Mouse (Mus musculus): ENCODE measurements around the gene Smyd3.
A peak's percentile ranks its signal among the peaks of the same experiment; 100 is the strongest.
"Not testable (repeated sequence)": the region's sequence is repeated elsewhere in the genome, so short reads cannot be mapped to it uniquely, and the experiment has no call there.

Smyd3 gene

GRCm38 (mm10) chr1:179212295-179212694 lies 305.5 kb downstream of the Smyd3 start:
- DNase-seq = no peak

DNA sequence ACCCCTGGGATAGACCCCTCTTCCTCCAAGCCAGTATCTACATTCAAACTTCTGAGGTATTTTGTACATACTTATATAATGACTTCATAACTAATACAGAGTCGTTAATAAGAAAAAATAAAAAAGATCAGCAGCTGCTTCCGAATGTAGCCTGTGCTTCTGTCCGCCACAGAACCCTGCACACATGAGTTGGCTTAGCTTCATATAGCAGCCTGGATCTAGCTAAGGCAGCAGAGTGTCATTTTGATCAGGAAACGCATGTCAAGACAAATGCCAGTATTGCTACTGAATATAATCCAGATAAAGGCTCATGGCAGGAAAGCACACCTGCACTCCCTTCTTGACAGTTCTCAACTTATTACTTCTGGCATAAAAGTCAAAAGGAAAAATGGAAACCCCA lies 306.5 kb downstream of the Smyd3 start:
- DNase-seq = no peak

- DNase-seq = no peak
Observed at GRCm38 (mm10) chr1:179207846-179208595, 309.8 kb downstream of the Smyd3 start.

DNA sequence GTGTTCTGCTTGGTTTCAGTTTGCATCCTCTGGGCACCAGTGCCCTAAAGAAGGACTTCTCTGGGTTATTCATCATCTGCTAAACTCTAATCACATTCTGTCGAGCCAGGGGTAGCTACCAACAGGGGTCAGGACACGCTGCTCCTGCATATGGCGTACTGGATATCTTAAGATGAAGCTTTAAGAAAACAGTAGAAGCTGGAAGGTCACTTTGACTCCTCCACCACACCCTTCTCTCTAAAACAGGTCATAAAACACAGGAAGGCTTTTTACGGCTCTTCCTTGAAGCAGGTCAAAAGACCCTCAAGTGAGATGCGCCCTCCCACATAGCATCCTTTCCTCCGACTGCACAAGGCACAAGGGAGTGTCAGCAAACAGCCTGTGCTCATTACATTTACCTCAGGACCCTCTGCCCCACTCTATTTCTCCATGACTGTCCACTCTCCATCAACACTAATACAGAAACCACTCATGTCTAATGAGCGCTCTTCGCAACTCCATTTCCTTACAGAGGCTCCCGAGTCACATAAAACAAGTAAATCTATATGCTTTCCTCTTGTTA lies 310.6 kb downstream of the Smyd3 start:
- DNase-seq = no peak

GRCm38 (mm10) chr1:179198517-179199200 lies 319.2 kb downstream of the Smyd3 start:
- no peak for DNase-seq

- no peak for DNase-seq
Observed at GRCm38 (mm10) chr1:179197821-179198516, 319.9 kb downstream of the Smyd3 start.

- no peak for DNase-seq
Observed at GRCm38 (mm10) chr1:179197156-179197555, 320.7 kb downstream of the Smyd3 start.

DNA sequence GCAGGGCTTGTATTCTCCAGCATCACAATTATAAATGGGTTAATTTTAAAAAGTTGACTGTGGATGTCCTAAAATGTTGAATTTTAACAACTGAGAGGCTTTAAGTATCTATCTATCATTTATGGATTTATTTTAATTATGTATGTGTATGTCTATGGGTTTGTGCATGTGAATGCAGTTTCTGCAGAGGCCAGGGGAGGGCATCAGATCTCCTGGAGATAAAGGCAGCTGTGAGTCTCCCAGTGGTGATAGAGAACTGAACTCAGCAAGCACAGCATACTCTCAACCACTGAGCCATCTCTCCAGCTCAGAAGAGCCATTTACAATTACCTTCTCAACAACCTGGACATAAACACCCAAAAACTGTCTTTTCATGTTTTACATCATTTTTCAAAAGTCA lies 321.4 kb downstream of the Smyd3 start:
- DNase-seq = no peak

DNA sequence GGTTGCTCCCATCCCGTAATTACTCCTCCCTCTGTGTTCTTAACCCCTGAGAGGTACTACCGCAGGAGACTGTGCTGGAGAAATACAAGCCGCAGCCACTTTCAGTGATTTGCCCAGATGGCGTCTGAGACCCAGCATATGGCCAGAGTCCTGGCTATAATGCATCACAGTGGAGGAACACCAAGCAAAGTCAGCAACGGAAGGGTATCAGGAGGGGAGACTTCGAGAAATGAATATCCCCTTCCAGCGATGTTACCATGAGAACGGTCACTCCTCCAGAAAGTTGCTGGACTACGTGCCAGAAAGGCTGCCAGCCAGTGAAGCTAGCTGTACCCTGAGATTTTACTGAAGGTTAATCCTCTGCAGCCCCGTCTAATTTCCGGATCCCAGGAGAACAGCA lies 325.1 kb downstream of the Smyd3 start:
- peak; percentile 23 for DNase-seq

- DNase-seq = no peak
Observed at GRCm38 (mm10) chr1:179190837-179191236, 327.0 kb downstream of the Smyd3 start.

DNA sequence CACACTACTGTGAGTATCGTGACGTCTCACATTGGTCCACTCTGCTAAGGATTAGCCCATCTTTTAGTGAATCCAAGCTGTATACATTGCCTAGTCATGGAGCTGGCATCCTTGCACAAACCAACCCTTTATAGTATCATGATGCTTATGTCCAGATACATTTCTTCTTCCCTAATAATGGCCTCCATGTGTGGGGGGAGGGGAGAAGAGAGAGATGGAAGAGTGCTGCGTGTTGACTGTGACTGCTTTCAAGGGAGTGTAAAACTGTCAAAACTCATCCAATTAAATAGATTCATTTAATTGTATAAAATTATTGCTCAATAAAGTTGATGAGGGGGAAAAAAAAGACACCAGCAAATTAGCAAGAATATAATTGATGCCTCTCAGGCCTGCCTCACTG lies 330.7 kb downstream of the Smyd3 start:
- DNase-seq = no peak

GRCm38 (mm10) chr1:179184631-179185030 lies 333.2 kb downstream of the Smyd3 start:
- no peak for DNase-seq

DNA sequence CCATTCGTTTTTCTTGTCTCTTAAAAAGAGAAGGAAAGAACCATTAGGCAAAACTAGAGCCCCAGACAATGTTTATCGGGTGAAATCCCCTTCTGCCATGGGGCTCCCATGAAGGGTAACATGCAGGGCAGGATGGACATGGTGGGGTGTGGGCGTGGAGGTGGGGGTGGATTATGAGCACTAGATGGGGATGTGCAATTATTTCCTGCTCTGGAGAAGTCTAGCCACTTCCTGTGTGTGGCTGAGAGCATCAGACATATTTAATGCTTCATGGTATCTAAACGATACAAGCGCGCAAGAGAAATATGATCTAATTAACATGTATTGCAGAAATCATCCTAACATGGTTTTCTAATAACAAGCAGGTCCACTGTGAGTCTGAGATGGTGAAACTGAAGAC lies 334.3 kb downstream of the Smyd3 start:
- DNase-seq = no peak

DNA sequence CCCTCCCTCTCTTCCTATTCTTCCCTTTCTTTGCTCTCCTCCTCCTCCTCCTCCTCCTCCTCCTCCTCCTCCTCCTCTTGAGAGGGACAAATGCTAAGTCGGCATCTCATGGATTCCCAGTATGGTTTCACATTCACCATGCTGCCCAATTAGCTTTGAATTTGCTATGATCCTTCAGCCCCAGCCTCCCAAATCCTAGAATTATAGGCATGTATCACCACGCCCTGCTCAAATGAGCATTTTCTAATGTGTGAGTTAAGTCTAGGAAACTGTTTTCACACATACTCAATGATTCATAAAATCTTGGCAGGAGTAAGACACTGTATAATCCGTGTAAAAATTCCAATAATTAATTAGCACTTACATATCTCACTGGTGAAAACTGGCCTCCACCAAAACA lies 337.3 kb downstream of the Smyd3 start:
- DNase-seq = no peak

DNA sequence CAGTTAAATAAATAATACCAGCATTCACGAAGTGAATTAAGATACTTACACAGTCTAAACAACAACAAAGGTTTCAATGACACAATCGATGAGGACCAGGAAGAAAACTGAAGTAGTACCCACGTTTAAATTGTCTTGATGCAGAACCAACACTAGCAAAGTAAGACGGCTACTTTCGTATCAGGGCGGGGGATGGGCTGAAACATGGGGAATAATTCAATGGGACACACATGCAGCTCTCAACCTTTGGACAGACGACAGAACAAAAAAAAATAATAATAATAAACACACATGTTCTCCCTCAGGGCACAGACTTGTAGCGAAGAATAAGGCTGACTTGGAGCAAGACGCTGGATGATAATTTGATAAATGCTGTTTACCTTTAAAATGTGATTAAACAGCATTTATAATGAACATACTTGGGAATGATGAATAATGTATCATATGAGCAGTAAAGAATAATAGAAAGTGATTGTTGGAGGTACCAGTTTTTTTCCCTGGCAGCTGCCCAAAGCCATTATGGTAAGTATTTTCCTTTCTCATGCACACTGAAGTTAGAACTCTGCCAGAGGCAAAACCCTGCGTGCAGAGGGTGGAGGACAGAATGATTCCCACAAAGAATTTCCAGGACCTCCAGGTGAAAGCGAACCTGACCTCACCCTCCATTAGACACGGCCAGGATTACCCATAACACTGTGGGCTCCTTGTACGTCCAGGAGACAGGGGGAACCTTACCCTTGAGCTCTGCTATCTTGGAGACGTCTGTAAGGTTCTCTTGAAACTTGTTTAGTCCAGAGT lies 340.8 kb downstream of the Smyd3 start:
- no peak for DNase-seq

GRCm38 (mm10) chr1:179174241-179174640 lies 343.6 kb downstream of the Smyd3 start:
- DNase-seq = no peak

DNA sequence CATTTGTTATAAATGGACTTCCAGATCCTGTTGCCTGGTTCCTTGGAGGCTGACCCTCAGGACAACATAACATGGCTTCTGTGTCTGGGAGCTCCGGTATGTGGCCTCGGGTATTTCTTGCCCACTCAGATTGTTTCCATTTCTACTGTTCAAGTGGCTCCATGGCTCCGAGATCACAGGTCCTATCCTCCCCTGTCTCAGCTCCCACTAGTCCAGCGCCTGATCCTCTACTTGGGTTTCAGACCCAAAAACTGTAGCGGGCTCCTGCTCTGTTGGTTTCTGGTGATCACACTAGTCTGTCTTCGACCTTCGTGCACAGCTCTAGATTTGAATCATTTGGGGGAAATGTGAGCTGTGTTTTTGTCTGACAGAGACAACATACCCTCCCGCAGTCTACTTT lies 347.3 kb downstream of the Smyd3 start:
- no peak for DNase-seq

- no peak for DNase-seq
Observed at GRCm38 (mm10) chr1:179169749-179170148, 348.1 kb downstream of the Smyd3 start.

GRCm38 (mm10) chr1:179169161-179169560 lies 348.7 kb downstream of the Smyd3 start:
- peak; percentile 33 for DNase-seq

DNA sequence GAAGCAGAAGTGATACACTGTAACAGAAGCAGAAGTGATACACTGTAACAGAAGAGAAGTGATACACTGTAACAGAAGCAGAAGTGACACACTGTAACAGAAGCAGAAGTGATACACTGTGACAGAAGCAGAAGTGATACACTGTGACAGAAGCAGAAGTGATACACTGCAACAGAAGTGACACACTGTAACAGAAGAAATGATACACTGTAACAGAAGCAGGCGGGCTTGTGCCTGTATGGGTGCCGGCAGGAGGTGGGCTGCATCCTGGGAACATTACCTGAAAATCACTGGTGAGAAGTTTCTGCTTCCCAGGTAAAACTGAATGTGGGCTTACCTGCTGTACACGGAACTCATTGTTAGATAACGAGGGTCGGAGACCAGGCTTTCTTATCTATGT lies 353.6 kb downstream of the Smyd3 start:
- DNase-seq = not testable (repeated sequence)

GRCm38 (mm10) chr1:179162752-179163151 lies 355.1 kb downstream of the Smyd3 start:
- not testable (repeated sequence) for DNase-seq

DNA sequence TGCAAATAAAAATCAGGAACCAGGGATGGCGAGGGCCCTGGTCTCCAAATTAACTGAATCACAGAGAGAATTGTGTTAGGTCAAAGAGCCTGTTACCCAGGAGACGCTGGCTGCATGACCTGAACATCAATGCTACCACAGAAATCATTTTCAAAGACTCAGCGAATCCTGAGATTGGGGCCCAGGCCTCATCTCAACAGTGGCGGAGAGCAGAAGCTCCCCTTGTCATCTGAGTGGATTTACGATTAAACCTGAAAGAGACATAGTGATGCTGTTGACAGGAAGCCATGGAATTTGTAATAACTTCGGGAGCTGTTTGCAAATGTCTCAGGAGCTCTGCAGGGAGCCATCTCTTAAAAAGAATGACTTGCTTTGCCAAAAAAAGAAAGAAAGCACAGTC lies 355.9 kb downstream of the Smyd3 start:
- DNase-seq = no peak

- no peak for DNase-seq
Observed at GRCm38 (mm10) chr1:179160697-179161096, 357.1 kb downstream of the Smyd3 start.
